Mouse (Mus musculus): Measurements from ENCODE around the gene Camk2b. TPM values are rescaled to one million over a fixed set of nuclear protein-coding genes. Genes with fewer than 3 reads are reported as not detected.

Gene Camk2b
- total RNA-seq, 2 experiments from 2014 or later, result 1,149 to 1,215 TPM

DNA sequence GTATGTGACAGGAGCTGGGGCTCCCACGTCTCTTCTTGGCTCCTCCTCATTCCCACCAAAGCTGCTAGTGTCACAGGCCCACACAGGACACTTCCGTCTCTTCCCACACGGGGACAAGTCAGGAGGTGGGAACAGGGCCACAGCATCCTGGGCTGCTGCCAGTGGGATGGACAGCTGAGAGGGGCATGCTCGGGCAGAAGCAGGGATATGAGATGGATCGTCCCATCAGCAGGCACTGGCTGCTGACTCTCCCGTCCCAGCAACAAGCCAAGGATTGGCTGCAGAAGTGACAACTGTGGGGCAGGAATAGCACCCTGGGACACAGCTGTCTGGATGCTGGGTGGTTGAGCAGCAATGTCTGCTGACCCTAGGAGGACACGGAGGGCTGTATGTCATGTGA lies 29.0 kb downstream of the Camk2b start:
- no peak for DNase-seq (ENCODE audit: low spot score in 2 of 2)
- TF ChIP-seq CTCF (conservative IDR thresholded peaks at IDR 0.05), result no peak
- Histone ChIP-seq H3K27ac (peak overlapping the region; percentile 81), H3K4me3 (no peak overlapping the region)

DNA sequence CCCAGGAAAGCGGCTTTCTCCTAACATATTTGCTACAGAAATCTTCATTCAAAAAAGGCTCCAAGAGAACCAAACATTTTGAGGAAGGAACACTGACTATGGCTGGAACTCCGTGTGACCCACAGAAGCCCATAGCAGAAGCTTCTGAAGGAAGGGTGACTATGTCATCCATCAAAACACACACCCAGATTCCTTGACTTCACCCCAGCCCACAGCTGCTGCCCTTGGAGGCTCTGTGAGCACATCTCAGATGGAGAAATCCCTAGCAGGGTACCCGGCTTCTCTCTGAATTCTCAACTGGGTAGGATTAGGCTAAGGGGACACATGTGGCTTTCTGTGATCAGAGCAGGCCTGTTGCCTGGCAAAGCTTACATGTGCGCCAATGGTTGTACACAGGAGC lies 29.7 kb downstream of the Camk2b start:
- Histone ChIP-seq H3K4me3 (no peak overlapping the region), H3K27ac (peak overlapping the region; percentile 81)
- DNase-seq (ENCODE audit: low spot score in 2 of 2), result no peak
- TF ChIP-seq CTCF (conservative IDR thresholded peaks at IDR 0.05), result no peak

DNA sequence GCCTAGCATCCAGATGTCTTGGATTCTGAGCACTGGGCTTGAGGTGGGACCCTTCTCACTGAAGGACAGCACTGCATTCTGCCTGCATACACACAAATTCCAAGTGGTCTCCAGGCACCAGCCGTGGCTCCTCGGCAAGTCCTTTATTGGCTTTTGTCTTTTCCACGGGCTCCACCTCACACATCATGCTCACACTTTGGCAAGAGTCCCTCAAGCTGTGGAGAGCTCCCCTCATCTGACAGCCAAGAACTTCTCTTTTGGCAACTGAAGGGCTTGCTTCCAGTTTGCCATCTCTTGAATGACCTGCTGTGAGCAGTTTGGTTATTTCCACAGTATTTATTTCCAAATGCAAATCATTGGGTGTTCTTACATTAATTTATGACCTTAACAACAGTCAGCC lies 30.6 kb downstream of the Camk2b start:
- no peak for TF ChIP-seq CTCF (conservative IDR thresholded peaks at IDR 0.05)
- no peak for DNase-seq (ENCODE audit: low spot score in 2 of 2)
- H3K4me3 ChIP-seq, result no peak overlapping the region
- peak overlapping the region; percentile 65 for H3K27ac ChIP-seq

DNA sequence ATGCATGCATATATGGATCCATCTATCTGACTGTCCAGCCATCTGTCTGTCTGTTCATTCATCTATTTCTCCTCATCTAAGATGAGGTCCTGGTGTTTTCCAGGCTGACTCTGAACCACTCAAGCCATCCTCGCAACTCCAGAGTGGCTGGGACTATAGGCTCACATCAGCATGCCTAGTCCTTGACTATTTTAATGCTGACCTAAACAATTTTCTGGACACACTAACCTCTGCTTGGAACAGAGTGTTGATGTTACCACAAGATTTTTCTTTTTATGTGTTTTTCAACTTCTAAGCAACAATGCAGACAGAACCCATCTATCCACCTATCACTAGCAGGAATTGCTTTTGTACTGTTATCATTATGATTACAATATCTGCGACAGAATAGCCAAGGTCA lies 31.4 kb downstream of the Camk2b start:
- no peak for TF ChIP-seq CTCF (conservative IDR thresholded peaks at IDR 0.05)
- no peak for DNase-seq (ENCODE audit: low spot score in 2 of 2)
- H3K4me3 ChIP-seq, result no peak overlapping the region
- H3K27ac ChIP-seq, result peak overlapping the region; percentile 65

DNA sequence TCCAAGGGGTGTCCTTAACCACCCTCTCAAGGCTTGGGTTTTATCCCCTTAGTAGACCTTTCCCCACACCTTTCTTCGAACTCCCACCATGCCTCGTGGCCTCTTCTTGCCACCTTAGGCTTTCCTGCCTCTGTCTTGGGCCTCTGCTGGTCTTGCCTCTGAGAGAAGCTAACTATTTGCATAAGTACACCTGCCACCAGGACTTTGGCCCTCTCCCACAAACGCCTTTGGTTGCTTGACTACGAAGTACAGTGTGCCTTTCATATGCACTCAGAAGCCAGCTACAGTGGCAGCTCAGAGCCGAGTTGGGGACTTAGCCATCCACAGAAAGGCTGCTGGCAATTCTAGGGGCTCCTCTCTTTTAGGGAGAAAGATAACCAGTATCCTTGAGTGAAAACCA lies 32.4 kb downstream of the Camk2b start:
- no peak for DNase-seq (ENCODE audit: low spot score in 2 of 2)
- Histone ChIP-seq H3K4me3 (no peak overlapping the region), H3K27ac (peak overlapping the region; percentile 65; the same call in 1 of the 2 replicates)
- TF ChIP-seq CTCF (conservative IDR thresholded peaks at IDR 0.05), result no peak

DNA sequence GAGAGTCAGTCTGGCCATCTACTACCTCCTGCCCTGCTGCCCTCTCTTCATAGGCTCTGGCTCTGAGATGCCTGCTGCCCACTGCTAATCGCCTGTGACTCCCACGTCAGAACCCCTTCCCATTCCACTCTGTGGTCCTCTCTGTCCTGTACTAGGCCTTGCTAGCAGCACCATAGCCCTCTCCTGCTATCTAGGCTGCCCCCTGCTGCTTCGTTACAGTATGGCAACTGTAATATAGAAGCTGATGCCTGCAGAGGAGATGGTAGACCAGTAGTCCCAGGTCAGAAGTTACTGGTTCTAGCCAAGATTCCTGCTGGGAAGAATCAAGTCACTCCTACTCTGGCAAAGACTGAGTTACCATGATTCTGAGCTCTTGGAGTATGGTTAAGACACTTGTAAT lies 33.0 kb downstream of the Camk2b start:
- Histone ChIP-seq H3K4me3 (no peak overlapping the region), H3K27ac (peak overlapping the region; percentile 72; the same call in 1 of the 2 replicates)
- DNase-seq (ENCODE audit: low spot score in 2 of 2), result peak in 1 of 2 experiments; percentile 77

DNA sequence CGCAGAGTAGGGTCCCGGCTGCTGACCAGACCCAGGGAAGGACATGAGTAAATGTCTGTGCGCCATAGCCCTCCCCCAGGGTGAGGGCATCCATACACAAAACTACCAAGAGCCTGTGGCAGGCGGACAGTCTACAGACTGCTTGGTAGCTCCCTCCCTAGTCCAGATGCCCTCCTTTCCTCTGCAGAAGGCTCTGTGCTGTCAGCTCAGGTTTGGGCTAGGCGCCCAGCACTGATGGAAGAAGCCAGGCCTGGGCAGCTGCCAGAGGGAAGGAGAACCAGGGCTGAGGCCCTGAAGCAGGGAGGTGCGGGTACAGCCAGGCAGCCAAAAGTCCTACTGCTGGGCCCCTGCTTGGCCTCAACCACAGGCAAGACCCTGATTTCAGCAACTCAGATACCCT lies 35.5 kb downstream of the Camk2b start:
- TF ChIP-seq CTCF (conservative IDR thresholded peaks at IDR 0.05), result no peak
- H3K4me3 ChIP-seq, result no peak overlapping the region
- peak; percentile 74 to 82 for DNase-seq (ENCODE audit: low spot score in 2 of 2)
- peak overlapping the region; percentile 83 for H3K27ac ChIP-seq

More for the DNA sequence above, 33.0 kb downstream of the Camk2b start:
- peak; percentile 82 for TF ChIP-seq CTCF (conservative IDR thresholded peaks at IDR 0.05)

DNA sequence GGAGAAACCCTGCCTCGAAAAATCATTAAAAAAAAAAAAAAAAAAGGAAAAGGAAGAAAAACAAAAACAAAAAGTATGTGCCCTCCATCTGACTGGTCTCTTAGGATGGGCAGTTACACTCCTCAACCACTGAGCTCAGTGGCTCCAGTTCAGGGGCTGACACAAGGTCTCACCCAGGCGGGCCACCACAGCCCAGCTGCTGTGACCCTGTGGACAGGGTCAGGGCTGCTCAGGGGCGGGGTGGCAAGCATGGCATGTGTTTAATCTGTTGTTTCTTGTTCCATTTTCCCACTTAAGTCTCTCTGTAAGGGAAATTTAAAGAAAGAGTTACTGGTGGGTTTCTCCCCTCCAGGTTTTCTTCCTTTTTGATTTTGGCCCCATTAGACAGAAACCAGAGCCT lies 36.4 kb downstream of the Camk2b start:
- Histone ChIP-seq H3K27ac (peak overlapping the region; percentile 83), H3K4me3 (no peak overlapping the region)
- TF ChIP-seq CTCF (conservative IDR thresholded peaks at IDR 0.05), result no peak
- DNase-seq (ENCODE audit: low spot score in 2 of 2), result no peak

DNA sequence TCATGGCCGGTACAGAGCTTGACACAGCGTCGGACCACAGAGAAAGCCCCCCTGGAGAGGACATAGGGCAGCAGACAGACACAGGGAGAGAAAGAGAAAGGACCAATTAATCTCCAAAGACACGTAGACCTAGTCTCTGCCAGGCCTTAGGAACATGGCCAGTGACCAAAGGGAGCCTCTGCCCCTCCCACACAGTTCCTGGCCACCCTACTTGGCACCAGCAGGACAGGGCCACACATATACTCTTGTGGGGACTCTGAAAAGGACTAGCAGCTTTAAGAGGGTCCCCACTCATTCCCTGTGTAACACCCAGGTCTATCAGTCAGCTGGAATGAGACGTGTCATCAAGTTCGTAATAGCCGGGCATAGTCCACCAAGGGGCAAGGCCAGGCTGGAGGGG lies 37.3 kb downstream of the Camk2b start:
- Histone ChIP-seq H3K27ac (peak overlapping the region; percentile 70), H3K4me3 (no peak overlapping the region)
- no peak for DNase-seq (ENCODE audit: low spot score in 2 of 2)
- TF ChIP-seq CTCF (conservative IDR thresholded peaks at IDR 0.05), result no peak

DNA sequence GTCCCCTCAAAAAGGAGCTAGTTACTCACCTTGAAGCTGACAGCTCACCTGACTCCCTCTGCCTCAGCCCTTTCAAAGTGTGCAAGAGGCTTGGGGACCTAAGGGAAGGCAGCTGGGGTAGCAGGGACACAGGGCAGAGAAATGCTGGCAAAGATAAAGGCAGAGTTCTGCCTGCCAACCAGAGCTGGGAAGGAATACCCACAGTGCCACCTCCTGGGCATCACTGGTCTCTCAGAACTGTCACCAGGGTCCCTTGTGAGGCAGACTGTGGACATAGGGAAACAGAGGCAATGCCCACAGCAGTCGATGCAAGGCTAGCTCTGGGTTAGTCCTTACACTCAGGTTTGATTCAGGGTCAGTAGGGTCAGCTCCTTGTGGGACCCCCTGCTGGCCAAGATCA lies 39.8 kb downstream of the Camk2b start:
- Histone ChIP-seq H3K4me3 (no peak overlapping the region), H3K27ac (peak overlapping the region; percentile 77)
- peak in 1 of 2 experiments; percentile 65 for DNase-seq (ENCODE audit: low spot score in 2 of 2)
- TF ChIP-seq CTCF (conservative IDR thresholded peaks at IDR 0.05), result peak; percentile 80

DNA sequence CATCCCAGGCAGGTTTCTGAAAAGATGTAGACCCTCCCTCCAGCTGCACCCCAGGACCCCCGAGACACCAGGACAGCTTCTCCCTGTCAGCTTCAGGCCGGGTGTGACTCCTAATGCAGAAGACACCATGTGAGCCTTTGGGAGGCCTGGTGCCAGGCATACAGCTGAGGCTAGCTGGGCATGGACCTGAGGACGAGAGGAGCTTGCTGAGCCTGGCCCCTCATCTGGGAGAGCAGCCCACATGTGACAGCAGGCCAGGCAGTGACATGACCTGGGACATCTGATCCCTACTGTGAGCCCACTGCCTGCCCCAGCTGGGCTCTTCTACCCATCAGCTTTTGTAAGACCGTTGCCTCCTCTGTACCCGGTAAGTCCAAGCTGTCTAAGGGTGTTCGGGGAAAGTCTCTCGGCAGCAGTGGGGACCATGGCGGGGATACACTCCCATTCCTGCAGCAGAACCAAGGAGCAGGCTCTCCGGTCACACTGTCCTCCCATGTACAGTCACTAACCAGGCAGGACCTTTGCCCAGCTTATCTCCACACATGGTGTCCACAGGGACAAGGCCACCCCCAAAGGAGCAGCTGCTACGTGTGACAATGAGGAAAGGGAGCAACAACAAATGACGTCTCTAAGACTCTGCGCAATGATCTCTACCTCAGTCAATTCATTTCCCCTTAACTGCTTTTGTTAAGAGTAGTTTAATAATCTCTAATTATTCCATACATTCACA lies 41.1 kb downstream of the Camk2b start:
- TF ChIP-seq CTCF (conservative IDR thresholded peaks at IDR 0.05), result no peak
- no peak for DNase-seq (ENCODE audit: low spot score in 2 of 2)
- Histone ChIP-seq H3K27ac (peak overlapping the region; percentile 77), H3K4me3 (no peak overlapping the region)

DNA sequence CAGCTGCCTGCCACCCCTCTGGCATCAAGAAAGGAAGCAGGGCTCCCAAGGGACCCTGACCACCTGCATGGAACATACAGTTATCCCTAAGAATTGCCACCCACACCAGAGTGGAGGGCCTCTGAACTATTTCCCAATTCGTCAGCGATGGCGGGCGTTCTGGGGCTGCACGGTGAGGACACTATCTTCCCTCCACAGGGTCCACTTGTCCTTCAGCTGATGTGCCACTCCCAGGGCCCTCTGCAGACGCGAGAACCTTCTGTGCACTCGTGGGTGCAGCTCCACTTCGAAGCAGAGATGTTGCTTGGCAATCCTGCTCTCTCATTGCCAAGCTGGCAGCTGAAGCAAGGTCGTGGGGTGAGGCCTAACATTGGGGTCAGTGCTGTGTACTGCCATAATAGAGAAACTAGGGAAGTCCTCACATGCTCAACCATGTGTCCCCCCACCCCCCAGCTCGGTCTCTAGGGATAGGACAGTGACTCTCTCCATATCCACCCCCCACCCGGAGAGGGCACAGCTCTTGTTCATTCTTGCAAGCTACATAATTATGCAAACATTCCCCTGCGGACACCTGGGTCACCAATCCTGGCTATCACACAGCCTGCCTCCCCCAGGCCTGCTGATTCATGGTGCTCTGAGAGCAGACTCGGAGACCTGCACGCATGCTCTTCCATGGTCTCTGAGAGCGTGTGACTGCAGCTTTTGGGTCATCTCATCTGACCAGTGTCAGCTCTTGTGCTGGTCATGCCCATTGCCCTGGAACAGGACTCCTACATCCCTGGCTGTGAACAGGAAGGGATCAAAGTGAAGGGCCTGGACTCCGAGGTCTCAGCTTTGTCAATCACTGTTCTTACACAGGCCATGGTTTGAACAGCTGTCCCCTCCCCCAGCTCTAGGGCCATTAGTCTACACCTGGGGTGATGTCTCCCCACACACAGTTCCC lies 45.0 kb downstream of the Camk2b start:
- no peak for DNase-seq (ENCODE audit: low spot score in 2 of 2)
- no peak for TF ChIP-seq CTCF (conservative IDR thresholded peaks at IDR 0.05)
- Histone ChIP-seq H3K27ac (peak overlapping the region; percentile 88), H3K4me3 (no peak overlapping the region)

DNA sequence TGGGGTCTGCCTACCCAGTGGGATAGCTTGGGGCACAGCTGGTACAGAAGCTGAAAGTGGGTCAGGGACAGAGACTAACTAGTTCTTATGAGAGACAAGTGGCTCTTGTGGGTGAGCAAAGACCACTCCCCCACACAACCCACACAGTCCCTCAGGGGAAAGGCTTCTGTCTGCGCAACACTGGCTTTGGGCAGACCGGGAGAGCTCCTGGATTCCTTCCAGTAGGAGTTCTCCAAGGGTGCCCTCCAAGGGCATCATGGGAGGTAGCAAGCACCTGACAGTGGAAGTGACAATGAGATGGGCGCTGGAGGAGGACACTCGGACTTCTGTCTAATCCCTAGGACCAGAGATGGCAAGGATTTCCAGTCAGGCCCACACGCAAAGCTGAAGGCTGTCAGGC lies 45.8 kb downstream of the Camk2b start:
- no peak overlapping the region for H3K4me3 ChIP-seq
- no peak for TF ChIP-seq CTCF (conservative IDR thresholded peaks at IDR 0.05)
- H3K27ac ChIP-seq, result peak overlapping the region; percentile 88
- no peak for DNase-seq (ENCODE audit: low spot score in 2 of 2)

All from layer of hippocampus, adult 2 months (tissue).